Mouse (Mus musculus): ENCODE measurements at regions not wholly inside any gene's neighbourhood (a gene's known extent, or its start where the extent isn't known, plus 50 kb on each side); places are given as distances from the start of the nearest gene placed in this dataset.

- no peak for DNase-seq
Measured at GRCm38 (mm10) chr9:62590407-62591195, 53.8 kb upstream of the Coro2b start.

- DNase-seq = no peak
Measured at GRCm38 (mm10) chr9:62591196-62591485, 54.3 kb upstream of the Coro2b start.

- DNase-seq = peak; percentile 0
Measured at GRCm38 (mm10) chr9:62598056-62598455, 61.2 kb upstream of the Coro2b start.

DNA sequence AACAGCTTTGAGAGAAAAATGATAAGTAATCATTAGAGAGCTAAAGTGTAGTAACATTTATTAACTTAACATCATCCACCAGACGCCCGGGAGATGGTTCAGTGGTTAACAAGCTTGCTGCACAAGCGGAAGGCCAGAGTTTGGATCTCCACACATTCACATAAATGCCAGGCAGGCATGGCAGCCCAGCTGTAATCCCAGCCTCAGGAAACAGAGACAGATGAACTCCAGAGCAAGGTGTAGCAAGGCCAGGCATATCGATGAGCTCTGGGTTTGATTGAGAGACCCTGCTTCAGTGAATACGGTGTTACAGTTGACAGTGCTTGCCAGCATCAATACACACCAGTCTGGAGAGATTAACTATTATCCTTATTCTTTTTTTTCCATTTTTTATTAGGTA is 62.1 kb upstream of the Coro2b start:
- DNase-seq = no peak

GRCm38 (mm10) chr9:62610526-62610925 is 67.1 kb upstream of the Itga11 start:
- DNase-seq = no peak

DNA sequence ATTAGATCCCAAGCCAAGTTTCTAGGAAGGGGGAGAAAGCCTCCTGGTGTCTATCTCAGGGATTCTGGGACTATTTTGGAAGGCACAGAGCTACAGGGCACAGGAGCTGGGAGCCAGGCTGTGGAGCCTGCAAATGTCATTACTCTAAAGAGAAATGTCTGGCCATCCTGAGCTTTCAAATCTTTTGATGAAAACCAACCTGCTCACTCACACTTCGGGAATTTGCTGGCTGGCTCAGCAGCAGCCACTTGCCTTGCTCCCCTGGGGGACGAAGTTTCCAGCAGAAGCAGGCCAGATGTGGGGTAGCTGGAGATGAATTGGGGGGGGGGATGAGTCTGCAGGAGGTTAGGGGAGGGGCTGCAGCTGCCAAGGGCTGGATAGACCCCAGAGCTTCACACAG is 66.2 kb upstream of the Itga11 start:
- no peak for DNase-seq

- DNase-seq = no peak
Measured at GRCm38 (mm10) chr9:62613053-62613452, 64.6 kb upstream of the Itga11 start.

GRCm38 (mm10) chr9:62613806-62614205 is 63.8 kb upstream of the Itga11 start:
- DNase-seq = peak; percentile 23

- no peak for DNase-seq
Measured at GRCm38 (mm10) chr9:62614950-62615349, 62.7 kb upstream of the Itga11 start.

GRCm38 (mm10) chr9:62615799-62616198 is 61.8 kb upstream of the Itga11 start:
- no peak for DNase-seq

- no peak for DNase-seq
Measured at GRCm38 (mm10) chr9:62618994-62619393, 58.6 kb upstream of the Itga11 start.

- no peak for DNase-seq
Measured at GRCm38 (mm10) chr9:62620901-62621445, 56.7 kb upstream of the Itga11 start.

- DNase-seq = no peak
Measured at GRCm38 (mm10) chr9:62622106-62622505, 55.5 kb upstream of the Itga11 start.

- DNase-seq = no peak
Measured at GRCm38 (mm10) chr9:62624562-62625044, 53.0 kb upstream of the Itga11 start.

GRCm38 (mm10) chr9:62627071-62628000 is 50.3 kb upstream of the Itga11 start:
- no peak for DNase-seq

All from kidney, postnatal 10 days (tissue).